Mouse (Mus musculus): Measurements from ENCODE around the gene Map2. TPM values are rescaled to one million over a fixed set of nuclear protein-coding genes. Genes with fewer than 3 reads are reported as not detected.

The Map2 gene
- polyA plus RNA-seq, 1 experiment: 51.6 TPM

GRCm38 (mm10) chr1:66363285-66363684 is 188.2 kb downstream of the Map2 start:
- Histone ChIP-seq H3K27ac (ENCODE audit: insufficient read depth, low read length) (no peak overlapping the region), H3K4me3 (ENCODE audit: insufficient read depth, low read length) (no peak overlapping the region), H3K4me1 (ENCODE audit: control insufficient read depth, insufficient read depth, low read length) (no peaks in the 10 kb centered on the region; the same call in 1 of the 2 replicates)
- TF ChIP-seq POLR2A (IDR thresholded peaks at IDR 0.05; ENCODE audit: low read depth, low read length) (no peak), CTCF (IDR thresholded peaks at IDR 0.05; ENCODE audit: borderline replicate concordance, insufficient read depth, low read length) (no peak)

GRCm38 (mm10) chr1:66364386-66364785 is 189.3 kb downstream of the Map2 start:
- Histone ChIP-seq H3K27ac (ENCODE audit: insufficient read depth, low read length) (no peak overlapping the region), H3K4me3 (ENCODE audit: insufficient read depth, low read length) (no peak overlapping the region)
- TF ChIP-seq CTCF (IDR thresholded peaks at IDR 0.05; ENCODE audit: borderline replicate concordance, insufficient read depth, low read length) (no peak), POLR2A (IDR thresholded peaks at IDR 0.05; ENCODE audit: low read depth, low read length) (no peak)

GRCm38 (mm10) chr1:66365600-66365999 is 190.5 kb downstream of the Map2 start:
- no peaks in the 10 kb centered on the region; the same call in 1 of the 2 replicates for H3K4me1 ChIP-seq (ENCODE audit: control insufficient read depth, insufficient read depth, low read length)
- no peak overlapping the region for H3K27ac ChIP-seq (ENCODE audit: insufficient read depth, low read length)
- no peak for TF ChIP-seq CTCF (IDR thresholded peaks at IDR 0.05; ENCODE audit: borderline replicate concordance, insufficient read depth, low read length)
- no peak for TF ChIP-seq POLR2A (IDR thresholded peaks at IDR 0.05; ENCODE audit: low read depth, low read length)
- no peak overlapping the region for H3K4me3 ChIP-seq (ENCODE audit: insufficient read depth, low read length)

More at GRCm38 (mm10) chr1:66364386-66364785, 189.3 kb downstream of the Map2 start:
- H3K4me1 ChIP-seq (ENCODE audit: control insufficient read depth, insufficient read depth, low read length): no peaks in the 10 kb centered on the region; the same call in 1 of the 2 replicates

GRCm38 (mm10) chr1:66369486-66369885 is 194.4 kb downstream of the Map2 start:
- TF ChIP-seq POLR2A (IDR thresholded peaks at IDR 0.05; ENCODE audit: low read depth, low read length) (no peak), CTCF (IDR thresholded peaks at IDR 0.05; ENCODE audit: borderline replicate concordance, insufficient read depth, low read length) (no peak)
- Histone ChIP-seq H3K4me3 (ENCODE audit: insufficient read depth, low read length) (no peak overlapping the region), H3K4me1 (ENCODE audit: control insufficient read depth, insufficient read depth, low read length) (no peaks in the 10 kb centered on the region; the same call in 1 of the 2 replicates), H3K27ac (ENCODE audit: insufficient read depth, low read length) (no peak overlapping the region)

GRCm38 (mm10) chr1:66371371-66371770 is 196.3 kb downstream of the Map2 start:
- no peaks in the 10 kb centered on the region for H3K4me1 ChIP-seq (ENCODE audit: control insufficient read depth, insufficient read depth, low read length)
- H3K4me3 ChIP-seq (ENCODE audit: insufficient read depth, low read length): no peak overlapping the region
- no peak for TF ChIP-seq POLR2A (IDR thresholded peaks at IDR 0.05; ENCODE audit: low read depth, low read length)
- no peak for TF ChIP-seq CTCF (IDR thresholded peaks at IDR 0.05; ENCODE audit: borderline replicate concordance, insufficient read depth, low read length)
- H3K27ac ChIP-seq (ENCODE audit: insufficient read depth, low read length): no peak overlapping the region

GRCm38 (mm10) chr1:66386321-66386720 is 211.2 kb downstream of the Map2 start:
- no peak overlapping the region for H3K4me3 ChIP-seq (ENCODE audit: insufficient read depth, low read length)
- TF ChIP-seq CTCF (IDR thresholded peaks at IDR 0.05; ENCODE audit: borderline replicate concordance, insufficient read depth, low read length) (no peak), POLR2A (IDR thresholded peaks at IDR 0.05; ENCODE audit: low read depth, low read length) (no peak)
- H3K27ac ChIP-seq (ENCODE audit: insufficient read depth, low read length): no peak overlapping the region
- no peaks in the 10 kb centered on the region for H3K4me1 ChIP-seq (ENCODE audit: control insufficient read depth, insufficient read depth, low read length)

GRCm38 (mm10) chr1:66386751-66387452 is 211.8 kb downstream of the Map2 start:
- TF ChIP-seq POLR2A (IDR thresholded peaks at IDR 0.05; ENCODE audit: low read depth, low read length): no peak
- TF ChIP-seq CTCF (IDR thresholded peaks at IDR 0.05; ENCODE audit: borderline replicate concordance, insufficient read depth, low read length): no peak
- Histone ChIP-seq H3K4me3 (ENCODE audit: insufficient read depth, low read length) (no peak overlapping the region), H3K4me1 (ENCODE audit: control insufficient read depth, insufficient read depth, low read length) (no peaks in the 10 kb centered on the region), H3K27ac (ENCODE audit: insufficient read depth, low read length) (no peak overlapping the region)

GRCm38 (mm10) chr1:66388561-66388960 is 213.5 kb downstream of the Map2 start:
- H3K4me1 ChIP-seq (ENCODE audit: control insufficient read depth, insufficient read depth, low read length): no peaks in the 10 kb centered on the region
- TF ChIP-seq POLR2A (IDR thresholded peaks at IDR 0.05; ENCODE audit: low read depth, low read length) (no peak), CTCF (IDR thresholded peaks at IDR 0.05; ENCODE audit: borderline replicate concordance, insufficient read depth, low read length) (no peak)

GRCm38 (mm10) chr1:66394944-66395637 is 220.0 kb downstream of the Map2 start:
- Histone ChIP-seq H3K4me3 (ENCODE audit: insufficient read depth, low read length) (no peak overlapping the region), H3K4me1 (ENCODE audit: control insufficient read depth, insufficient read depth, low read length) (no peaks in the 10 kb centered on the region), H3K27ac (ENCODE audit: insufficient read depth, low read length) (no peak overlapping the region)
- TF ChIP-seq POLR2A (IDR thresholded peaks at IDR 0.05; ENCODE audit: low read depth, low read length): no peak
- no peak for TF ChIP-seq CTCF (IDR thresholded peaks at IDR 0.05; ENCODE audit: borderline replicate concordance, insufficient read depth, low read length)

More at GRCm38 (mm10) chr1:66388561-66388960, 213.5 kb downstream of the Map2 start:
- Histone ChIP-seq H3K27ac (ENCODE audit: insufficient read depth, low read length) (no peak overlapping the region), H3K4me3 (ENCODE audit: insufficient read depth, low read length) (no peak overlapping the region)

GRCm38 (mm10) chr1:66395826-66396225 is 220.8 kb downstream of the Map2 start:
- TF ChIP-seq POLR2A (IDR thresholded peaks at IDR 0.05; ENCODE audit: low read depth, low read length) (no peak), CTCF (IDR thresholded peaks at IDR 0.05; ENCODE audit: borderline replicate concordance, insufficient read depth, low read length) (no peak)
- H3K4me3 ChIP-seq (ENCODE audit: insufficient read depth, low read length): no peak overlapping the region
- H3K4me1 ChIP-seq (ENCODE audit: control insufficient read depth, insufficient read depth, low read length): no peaks in the 10 kb centered on the region
- H3K27ac ChIP-seq (ENCODE audit: insufficient read depth, low read length): no peak overlapping the region
